Mouse (Mus musculus): ENCODE measurements at regions not wholly inside any gene's neighbourhood (a gene's known extent, or its start where the extent isn't known, plus 50 kb on each side); places are given as distances from the start of the nearest gene placed in this dataset.

DNA sequence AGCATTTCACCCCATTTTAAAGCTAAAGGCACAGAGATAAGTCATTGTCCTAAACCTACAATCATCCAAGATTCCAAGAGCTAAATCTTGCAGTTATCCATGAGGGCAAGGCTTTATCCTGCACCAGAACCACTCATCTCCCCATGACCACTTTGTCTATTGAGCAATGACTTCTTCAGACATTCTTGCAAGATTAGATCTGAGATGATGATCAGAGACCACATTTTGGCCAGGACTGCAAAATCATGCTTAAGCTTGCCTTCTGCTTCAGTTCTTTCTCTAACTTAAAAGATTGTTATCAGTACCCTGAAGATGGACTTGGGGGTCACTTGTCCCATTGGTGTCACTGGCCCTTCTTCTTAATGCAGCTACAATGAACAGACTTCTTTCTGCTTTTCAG lies 50.3 kb upstream of the Fndc3a start:
- H3K4me1 ChIP-seq (replicated peaks), result no peaks in the 10 kb centered on the region
- H3K4me3 ChIP-seq, result no peak overlapping the region
- ATAC-seq (ENCODE audit: low FRiP score, low read depth), result no peak

More for the DNA sequence above, 50.3 kb upstream of the Fndc3a start:
- no peaks in the 10 kb centered on the region for H3K9me3 ChIP-seq
- no peaks in the 10 kb centered on the region for H3K36me3 ChIP-seq
- no peak overlapping the region for H3K27ac ChIP-seq (replicated peaks)
- H3K27me3 ChIP-seq, result no peaks in the 10 kb centered on the region
- no peak overlapping the region for H3K9ac ChIP-seq
- H3K4me2 ChIP-seq, result no peak overlapping the region
